Mouse (Mus musculus): ENCODE measurements around the gene Elp1.

Elp1 gene

GRCm38 (mm10) chr4:56702234-56702633 lies 99.9 kb downstream of the Elp1 start:
- no peak for DNase-seq (ENCODE audit: low read depth, low spot score)
